Mouse (Mus musculus) layer of hippocampus, postnatal 25 days (tissue): ENCODE data around the gene Pgam1. TPM values are rescaled to one million over a fixed set of nuclear protein-coding genes. Genes with fewer than 3 reads are reported as not detected.
"Not testable (repeated sequence)": the region's sequence is repeated elsewhere in the genome, so short reads cannot be mapped to it uniquely, and the experiment has no call there.

Experiments used
- DNase-seq, 2 experiments: peaks; one replicate each; pipeline ENCODE4 v3.0.0; 2022; ENCODE audit warnings: mixed read lengths in 2 of 2, low spot score in 1 of 2; ENCODE audit errors: extremely low spot score in 1 of 2
- total RNA-seq, 2 experiments: library from RNA; stranded (reverse); gene quantifications; 2 replicates each; pipeline ENCODE4 v1.2.3; 2021

The Pgam1 gene
- 100 to 1,000 TPM; 510 to 584 TPM for total RNA-seq

DNA sequence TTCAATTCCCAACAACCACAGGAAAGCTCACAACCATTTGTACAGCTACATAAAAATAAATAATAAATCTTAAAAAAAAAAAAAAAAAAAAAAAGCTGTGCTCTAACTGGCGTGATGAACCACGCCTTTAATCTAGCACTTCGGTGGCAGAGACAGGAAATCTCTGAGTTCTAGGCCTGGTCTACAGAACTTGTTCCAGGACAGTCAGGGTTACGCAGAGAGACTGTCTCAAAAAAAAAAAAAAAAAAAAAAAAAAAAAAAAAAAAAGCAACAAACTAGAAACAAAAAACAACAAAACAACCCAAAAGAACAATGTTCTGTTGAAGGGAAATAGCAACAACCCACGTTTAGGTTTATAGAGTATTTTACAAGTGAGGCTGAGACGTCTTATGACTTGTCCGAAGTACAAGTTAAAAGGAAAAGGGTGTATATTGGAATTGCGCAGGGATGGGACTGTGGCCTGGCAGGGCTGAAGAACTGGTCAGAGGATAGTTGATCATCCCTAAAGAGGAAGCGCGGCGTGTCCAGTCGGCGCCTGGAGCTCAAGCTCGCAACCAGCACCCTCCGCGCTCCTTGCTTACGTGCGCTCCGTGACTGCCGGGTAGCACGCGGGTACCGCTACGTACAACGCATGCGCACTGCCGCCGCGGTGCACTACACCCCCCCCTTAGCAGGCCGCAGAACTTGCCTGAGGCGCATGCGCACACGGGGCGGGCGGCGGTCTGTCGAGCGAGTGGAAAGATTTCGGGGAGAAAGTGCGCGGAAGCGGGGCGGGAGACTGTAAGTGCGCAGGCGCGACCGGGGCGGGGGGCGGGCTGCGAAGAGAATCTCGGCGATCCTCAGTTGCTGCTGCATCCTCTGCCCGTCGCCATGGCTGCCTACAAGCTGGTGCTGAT is at the start of gene Pgam1:
TSS of gene Pgam1 (plus strand) at position 746 of the 896 bp plus-strand sequence.
- DNase-seq = peak; percentile 91 to 96

DNA sequence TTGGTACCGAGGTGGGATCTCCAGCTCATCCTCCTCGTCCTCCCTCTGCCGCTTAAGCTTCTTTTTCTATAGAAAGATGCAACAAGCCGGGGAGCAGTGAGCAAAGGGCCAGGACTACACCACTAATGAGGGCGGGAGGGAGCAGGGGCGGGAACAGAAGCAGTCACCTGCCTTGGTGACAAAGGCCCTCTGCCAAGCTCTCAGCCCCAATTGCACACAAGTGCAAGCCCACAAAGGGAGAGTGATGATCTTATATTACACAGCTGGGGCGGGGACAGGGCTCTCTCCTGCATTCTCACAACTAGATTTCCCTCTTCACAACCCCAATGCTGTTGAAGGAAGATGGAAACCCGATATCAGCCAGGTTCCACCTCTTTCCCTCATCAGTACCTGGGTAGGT is 45.0 kb upstream of the Pgam1 start:
- DNase-seq = no peak

DNA sequence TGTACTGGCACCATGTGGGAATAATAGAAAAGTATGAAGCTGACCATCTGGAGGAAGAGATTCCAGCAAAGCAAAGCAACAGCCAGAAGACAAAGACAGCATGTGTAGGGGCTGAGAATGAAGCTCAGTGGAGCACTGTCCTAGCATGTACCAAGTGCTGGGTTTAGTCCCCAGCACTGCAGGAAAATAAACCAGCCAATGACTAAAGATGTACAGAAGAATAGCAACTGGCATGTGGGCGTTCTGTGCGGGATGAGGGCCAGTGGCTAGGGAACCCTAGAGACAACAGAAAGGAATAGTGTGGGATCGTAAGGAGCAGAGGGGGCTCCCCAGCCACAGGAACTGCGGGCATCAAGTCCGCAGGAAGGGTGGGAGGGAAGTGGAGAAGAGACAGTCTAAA is 42.4 kb upstream of the Pgam1 start:
- no peak for DNase-seq

DNA sequence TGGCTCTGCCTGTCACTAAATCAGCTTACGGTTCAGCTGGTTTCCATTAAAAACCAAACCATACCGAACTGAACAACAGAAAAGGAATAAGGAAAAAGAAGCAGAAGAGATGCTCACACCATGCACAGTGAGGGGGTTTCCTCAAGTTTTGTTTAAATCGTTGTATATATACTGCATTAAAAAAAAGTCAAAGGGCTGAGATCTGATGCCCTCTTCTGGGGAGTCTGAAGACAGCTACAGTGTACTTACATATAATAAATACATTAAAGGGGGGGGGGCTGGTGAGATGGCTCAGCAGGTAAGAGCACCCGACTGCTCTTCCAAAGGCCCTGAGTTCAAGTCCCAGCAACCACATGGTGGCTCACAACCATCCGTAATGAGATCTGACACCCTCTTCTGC is 41.8 kb upstream of the Pgam1 start:
- not testable (repeated sequence) for DNase-seq

DNA sequence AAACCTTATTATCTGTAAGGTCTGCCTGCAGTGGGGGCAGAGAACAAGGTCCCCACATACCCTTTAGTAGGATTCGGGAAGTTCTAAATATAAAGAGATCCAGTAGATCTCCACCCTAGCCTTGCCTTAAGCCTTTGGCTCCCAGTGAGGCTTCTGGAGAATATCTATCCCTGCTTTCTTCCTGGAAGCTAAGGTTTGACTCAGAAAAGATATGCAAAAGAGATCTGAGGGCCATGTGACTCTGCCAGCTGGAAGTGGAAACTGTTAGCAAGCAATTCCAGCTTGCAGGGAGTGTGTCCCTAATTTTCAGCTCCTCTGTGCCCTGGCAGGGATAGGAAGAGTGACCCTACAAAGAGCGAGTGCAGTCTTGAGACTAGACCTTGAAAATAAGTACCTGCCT is 39.4 kb upstream of the Pgam1 start:
- DNase-seq = no peak

DNA sequence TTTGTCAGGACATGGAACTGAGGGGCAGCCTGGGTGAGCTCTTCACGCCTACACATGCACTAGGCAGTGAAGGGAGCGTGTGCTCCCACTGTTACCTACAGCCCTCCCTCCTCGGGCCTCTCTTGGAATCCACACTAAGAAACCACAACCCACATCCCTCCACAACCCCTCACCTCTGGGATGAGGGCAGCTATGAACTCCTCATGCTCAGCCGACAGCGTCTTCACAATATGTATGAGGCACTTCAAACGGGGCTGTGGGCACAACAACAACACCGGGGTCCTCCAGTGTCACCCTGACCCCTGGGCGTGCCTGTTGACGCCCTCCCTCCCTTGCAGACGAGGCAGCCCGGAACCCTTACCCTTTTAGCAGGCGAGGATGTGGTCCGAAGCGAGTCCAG is 37.4 kb upstream of the Pgam1 start:
- no peak for DNase-seq

DNA sequence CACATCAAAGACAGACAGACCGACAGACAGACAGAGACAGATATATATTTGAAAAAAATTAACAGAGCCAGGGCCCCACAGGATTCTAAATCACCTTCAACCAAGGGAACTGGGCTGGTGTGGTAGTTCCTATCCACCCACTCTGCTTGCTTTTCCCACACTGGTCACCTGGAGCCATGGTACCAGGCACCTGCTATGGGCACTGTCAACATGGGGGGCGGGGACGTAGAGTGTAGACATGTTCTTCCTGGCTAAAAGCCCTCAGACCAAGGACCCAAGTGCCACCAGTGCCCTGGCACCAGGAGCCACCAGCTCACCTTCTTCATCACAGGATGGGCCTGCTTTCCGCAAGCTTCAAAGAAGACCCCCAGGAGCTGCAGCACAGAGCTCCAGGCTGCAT is 29.9 kb upstream of the Pgam1 start:
- DNase-seq = no peak

DNA sequence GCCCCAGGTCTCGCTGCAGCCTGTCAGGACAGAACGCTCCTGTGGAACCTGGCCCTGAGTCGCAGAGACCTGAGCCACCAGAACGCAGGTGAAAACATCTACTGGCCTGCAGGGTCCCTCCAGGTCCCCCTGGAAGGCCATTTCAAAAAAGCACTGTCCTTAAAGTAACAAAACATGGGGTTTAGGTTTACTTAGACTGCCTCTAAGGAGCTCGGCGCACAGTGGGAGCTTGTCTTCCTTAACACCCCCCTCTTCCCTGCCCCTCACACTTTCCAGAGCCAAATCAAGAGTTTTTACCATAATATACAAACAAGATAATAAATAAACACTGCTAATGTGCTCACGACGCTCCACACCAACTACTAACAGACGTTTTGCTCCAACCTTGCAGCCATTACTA is 27.8 kb upstream of the Pgam1 start:
- no peak for DNase-seq

DNA sequence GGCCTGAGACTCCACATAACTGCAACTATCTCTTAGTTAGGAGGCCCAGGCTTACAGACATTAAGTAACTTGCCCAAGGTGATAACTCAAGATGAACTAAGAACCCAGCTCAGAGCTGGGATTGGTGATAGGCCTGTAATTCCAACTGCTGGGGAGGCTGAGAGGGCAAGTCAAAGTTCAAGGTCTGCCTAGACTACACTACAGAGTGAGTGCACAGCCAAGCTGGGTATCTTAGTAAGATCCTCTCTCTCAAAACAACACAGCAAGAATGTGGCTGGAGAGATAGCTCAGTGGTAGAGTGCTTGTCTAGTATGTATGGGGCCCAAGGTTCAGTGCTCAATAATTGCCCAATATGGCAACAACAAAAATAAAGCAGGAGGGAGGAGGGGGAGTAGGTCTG is 23.5 kb upstream of the Pgam1 start:
- no peak for DNase-seq

DNA sequence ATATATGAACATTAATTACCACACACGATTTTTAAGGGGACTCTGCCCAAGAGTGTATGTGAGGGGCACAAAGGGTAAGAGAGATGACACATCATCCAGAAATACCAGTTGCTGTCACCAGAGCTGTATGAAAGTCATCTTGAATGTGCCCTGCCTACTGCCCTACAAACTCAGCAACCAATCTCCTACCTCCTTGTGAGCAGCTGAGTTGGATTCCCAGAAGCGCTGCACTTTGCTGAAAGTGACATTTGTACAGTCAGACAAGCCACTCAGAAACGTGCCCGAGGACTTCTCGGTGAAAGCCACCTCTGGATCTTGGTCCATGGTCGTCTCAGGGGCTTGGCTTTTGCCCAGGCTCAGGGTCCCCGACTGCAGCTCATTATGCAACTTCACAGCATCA is 16.8 kb upstream of the Pgam1 start:
- DNase-seq = no peak

DNA sequence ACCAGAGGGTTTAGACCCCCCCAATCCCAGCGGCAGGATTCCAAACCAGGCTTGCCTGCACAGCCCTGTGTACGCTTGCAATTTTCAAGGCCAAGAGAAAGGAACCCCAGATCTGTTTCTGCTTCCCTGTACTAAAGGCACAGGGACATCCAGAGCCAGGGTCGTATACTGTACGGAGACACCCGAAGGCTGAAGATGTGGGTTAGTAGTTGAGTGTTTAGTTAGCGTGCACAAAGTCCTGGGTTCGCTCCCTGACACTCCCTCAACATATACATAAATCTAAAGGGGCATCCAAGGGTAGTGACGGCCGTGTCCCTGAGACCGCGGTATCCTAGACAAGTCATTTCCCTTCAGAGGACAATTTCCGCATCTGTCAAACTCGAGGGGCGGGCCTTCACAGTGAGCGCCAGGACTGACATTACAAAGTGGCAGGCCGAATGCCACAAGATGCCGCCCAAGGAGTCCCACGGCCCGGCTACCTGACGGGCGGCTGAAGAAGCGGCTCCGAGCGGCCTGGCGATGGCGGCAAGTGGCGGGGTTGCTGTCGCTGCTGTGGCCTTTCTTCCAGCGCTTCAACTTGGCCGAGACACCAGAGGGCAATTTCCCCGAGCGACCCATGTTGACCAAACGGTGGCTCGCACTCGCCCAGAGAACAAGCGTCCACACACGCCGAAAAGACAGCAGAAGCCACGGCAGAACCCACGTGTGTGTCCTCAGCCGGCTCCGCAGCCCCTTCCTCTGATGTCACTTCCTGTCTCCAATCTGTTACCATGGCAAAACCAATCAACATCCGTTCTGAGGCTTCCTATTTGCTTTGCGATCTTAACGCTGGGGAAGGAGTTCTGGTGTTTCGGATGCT is 16.0 kb upstream of the Pgam1 start, which contains the start of gene Rrp12:
TSS of gene Rrp12 (minus strand) at position 714 of the 859 bp plus-strand sequence.
- peak; percentile 56 to 62 for DNase-seq

DNA sequence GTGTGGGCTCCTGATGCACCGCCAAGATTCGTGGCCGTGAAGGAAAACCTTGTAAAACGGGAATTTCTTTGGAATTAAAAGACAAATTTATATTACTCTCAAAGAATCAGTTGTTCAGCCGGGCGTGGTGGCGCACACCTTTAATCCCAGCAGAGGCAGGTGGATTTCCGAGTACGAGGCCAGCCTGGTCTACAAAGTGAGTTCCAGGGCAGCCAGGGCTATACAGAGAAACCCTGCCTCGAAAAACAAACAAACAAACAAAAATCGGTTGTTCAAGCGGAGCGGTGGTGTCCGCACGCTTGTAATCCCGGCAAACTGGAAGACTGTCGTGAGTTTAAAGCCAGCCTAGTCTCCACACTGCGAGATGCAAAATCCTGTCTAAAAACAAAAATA is 15.4 kb upstream of the Pgam1 start:
- no peak for DNase-seq

DNA sequence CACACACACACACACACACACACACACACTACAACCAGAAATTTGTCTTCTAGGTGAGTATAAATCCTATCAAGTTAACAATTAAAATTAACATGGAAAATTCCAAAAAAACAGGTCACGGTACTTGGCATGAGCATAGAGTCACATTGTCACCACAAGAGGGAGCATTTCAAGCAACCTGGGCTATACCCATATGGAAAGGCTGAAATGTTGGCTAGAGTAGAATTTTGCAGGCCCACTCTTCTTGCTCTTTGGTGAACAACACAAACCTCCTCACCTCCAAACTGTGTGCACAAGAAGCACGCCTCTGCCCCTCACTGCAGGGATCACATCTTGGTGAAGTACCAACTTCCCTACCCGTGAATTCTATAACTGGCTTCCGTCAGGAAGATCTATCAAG is 12.9 kb upstream of the Pgam1 start:
- DNase-seq = no peak

DNA sequence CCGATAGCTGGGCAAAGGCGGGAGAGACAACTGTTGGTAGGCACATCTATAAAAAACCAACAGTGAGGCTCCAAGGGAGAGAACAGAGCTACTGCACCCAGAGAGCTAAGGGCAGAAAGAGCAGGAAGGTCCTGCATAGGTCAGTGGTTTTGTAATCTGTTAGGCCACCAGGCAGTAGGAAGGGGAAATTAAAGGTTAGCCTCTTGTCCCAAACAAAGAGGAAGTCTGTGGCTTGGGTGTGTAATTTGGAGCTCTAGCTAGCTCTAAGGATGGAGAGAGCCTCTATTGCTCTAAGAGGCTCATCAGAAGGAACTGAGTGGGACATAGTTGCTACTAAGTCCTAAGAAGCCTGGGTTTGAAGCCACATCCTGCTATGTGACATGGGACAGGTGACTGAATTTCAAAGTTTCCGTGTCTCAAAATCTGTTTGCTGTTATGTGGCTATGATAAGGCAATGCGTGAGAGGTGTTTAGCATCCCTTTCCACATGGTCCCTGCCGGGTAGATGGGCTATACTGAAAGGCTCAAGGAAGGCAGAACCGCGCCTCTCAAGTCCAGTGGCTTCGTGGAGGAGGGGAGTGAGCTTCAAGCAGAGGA is 11.1 kb upstream of the Pgam1 start:
- DNase-seq = no peak

DNA sequence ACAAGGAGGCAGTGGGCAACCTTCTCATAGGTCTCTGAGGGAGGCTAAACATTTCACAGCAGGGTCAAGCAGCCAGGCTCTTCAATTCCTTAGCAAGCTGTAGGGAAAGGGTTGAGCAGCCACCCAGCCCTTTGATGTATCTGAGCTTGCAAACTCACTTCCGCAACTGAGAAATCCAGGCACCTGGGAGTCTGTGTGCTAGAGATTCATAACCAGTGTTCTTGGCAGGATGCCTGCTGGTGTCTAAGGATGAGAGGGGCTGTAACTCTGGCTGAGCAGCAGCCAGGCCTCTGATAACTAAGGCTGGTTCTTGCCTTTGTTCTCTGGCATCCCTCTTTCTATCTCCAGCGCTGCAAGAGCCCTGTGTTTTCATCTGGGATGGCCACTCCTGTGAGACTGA is 10.0 kb upstream of the Pgam1 start:
- DNase-seq = no peak

DNA sequence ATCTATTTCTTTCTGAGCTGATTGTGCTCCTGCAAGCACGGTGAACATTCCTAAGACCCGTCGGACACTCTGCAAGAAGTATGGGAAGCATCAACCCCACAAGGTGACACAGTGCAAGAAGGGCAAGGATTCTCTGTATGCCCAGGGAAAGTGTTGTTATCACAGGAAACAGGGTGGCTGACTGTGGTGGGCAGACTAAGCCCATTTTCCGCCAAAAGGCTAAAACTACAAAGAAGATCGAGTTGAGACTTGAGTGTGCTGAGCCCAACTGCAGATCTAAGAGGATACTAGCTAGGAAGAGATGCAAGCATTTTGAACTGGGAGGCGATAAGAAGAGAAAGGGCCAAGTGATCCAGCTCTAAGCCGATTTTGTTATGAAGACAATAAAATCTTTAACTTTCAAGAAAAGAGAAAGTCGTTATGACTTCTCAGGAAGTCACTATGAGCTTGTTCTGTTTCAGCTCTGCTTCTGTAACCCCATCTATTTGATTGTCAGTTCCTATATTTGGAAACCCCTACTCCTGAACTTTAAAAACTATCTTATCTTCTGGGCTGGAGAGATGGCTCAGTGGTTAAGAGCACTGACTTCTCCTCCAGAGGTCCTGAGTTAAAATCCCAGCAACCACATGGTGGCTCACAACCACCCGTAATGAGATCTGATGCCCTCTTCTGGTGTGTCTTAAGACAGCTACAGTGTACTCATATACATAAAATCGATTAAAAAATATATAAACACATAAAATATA is 8.7 kb upstream of the Pgam1 start:
- no peak for DNase-seq

DNA sequence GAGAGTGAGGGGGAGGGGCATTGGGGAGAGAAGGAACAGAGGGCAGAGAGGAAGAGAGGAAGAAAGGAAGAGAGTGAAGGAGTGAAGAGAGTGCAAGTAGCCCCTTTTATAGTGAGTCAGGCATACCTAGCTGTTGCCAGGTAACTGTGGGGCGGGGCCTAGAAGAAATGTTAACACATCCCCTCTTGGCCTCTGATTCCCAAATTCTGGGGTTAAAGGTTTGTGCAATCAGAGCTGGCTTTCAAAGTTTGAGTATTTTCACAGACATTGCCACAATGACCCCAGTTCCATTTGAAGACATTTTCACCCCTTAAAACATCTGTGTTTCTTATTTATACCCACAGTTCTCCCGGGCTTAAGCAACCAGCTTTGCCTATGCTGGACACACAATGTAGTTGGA is 6.5 kb upstream of the Pgam1 start:
- DNase-seq = no peak

DNA sequence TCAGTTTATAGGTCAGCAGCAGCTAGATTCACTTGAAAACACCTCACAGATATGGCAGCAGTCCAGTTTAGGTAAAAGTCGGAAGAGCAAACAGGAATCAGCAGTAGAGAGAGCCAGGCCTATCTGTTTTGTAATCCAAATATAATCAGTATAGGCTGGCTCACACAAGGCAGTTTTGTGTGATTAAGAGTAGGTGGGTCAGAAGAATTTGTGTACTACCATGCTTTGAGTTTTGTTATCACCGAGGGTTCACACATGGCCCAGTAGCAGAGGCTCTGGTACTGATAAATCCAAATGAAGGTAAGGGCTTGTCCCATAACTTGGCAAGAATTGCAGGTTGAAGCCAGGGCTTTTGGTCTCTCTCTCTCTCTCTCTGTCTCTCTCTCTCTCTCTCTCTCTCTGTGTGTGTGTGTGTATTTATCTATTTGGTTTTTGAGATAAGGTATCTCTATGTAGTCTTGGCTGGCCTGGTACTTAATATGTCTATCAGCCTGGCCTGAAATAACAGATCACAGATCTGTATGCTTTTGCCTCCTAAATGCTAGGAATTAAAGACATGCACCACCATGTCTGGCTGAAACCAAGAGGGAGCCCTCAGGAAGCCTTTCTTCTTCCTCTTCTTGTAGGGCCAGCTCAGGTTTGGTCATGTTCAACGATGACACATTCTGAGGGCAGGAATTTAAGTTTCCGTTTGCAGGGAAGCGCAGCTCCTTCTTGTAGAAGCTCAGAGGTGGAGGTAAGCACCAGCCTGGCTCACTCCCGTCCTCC is 5.2 kb upstream of the Pgam1 start:
- DNase-seq = no peak

DNA sequence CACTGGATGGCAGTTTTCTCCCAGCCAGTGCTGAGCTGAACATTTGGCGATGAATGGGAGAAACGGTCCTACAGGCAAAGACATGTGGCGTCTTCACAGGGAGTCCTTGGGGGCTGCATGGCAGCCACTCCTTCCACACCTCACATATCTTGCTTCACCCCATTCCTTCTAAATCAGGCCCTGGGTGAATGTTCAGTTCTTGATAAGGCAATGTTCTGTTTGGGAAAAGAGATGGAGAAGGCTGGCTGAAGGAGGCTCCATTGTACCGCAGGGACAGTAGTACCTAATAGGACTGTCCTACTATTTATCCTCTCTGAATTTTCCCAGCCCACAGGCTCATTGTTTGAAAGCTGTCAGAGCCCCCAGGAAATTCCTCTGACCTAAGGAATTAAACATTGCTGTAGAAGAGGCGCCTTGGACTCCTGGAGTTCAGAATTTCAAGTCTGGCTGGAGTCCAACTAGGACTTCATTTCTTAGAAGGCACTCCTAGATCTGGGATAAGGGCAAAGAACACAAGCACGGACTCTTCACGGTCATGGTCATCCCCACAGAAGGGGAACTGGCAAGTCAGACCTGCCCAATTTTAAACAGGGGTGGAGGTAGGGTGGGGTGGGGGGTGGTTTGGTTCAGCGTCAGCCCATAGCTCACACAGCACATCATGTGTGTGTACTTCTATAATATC is 4.5 kb upstream of the Pgam1 start:
- DNase-seq = no peak
